Mouse (Mus musculus) naive thymus-derived CD4-positive, alpha-beta T cell, adult 2 months (primary cell): Measurements from ENCODE around the gene Man2c1.
A peak's percentile ranks its signal among the peaks of the same experiment; 100 is the strongest.

Source experiments
- DNase-seq: peaks from one replicate; pipeline ENCODE4 v3.0.0-alpha.2; 2011; ENCODE audit warnings: low read depth

The Man2c1 gene

DNA sequence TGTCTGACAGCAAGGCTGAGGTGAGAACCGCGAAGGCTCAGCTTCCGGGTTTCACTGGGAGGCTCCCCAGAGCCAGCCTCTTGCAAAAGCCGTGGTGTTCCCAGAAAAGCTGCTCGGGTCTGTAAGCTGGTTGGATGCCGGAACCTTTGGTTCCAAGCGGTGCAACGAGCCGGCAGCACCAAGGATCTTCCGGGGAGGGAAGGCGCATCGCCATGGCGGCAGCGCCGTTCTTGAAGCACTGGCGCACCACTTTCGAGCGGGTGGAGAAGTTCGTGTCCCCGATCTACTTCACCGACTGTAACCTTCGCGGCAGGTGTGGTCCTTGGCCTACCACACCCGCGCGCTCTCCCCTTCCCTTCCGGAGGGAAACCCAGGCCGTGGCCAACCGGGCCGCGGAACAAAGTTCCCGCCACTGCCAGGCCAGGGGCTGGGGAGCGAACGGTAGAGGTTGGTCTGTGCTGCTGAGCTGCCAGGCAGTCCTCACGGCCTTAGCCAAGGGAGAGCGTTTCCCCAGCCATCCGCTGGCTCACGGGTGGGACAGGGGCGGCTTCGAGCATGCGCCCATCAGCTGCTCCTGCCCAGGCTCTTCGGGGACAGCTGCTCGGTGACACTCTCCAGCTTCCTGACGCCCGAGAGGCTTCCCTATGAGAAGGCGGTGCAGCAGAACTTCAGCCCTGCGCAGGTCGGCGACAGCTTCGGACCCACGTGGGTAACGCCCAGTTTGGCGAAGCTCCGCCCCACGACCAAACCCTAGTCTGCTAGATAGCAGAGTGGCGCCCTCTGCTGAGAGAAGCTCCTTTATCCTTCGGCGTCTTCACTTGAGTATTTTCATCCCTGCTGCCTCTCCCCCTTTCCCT, at the start of gene Man2c1:
Gene Man2c1 (plus strand): TSS at position 114 of the 857 bp plus-strand sequence.
- peak; percentile 97 for DNase-seq

DNA sequence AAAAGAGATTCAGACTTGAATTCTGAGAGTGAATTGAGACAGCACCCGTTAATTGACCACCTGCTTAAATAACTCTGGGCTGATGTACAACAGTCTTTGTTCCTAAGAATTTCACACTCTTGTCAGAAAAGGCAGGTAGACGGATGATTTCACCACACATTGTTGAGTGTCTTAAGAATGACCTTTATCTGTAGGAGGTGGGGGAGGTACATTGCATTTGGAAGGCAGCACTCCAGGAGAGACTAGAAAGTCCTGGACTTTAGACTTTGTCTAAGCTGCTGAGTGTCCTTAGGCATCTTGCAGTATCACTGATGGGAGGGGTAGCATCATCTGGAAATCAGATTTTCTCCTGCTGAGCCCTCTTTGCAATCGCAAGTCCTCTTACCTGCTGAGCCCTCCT, 48.3 kb upstream of the Man2c1 start:
- no peak for DNase-seq

DNA sequence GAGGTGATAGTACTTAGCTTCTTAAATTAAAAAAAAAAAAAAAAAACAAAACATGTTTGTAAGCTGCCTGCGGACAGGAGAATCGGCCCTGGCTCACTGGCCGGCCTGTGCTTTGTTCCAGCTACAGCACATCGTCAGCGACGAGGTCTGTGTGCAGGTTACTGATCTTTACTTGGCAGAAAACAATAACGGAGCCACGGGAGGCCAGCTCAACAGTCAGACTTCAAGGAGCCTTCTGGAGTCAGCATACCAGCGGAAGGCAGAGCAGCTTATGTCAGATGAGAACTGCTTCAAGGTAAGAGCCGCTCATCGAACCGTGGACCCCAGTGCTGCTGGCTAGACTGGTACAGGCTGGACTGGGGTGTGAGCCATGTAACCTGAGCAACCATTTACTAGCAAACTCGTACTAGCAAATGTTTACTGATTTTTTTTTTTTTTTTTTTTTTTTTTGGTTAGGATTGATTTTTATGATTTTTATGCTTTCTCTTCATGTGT, 13.2 kb upstream of the Man2c1 start:
- DNase-seq = no peak

DNA sequence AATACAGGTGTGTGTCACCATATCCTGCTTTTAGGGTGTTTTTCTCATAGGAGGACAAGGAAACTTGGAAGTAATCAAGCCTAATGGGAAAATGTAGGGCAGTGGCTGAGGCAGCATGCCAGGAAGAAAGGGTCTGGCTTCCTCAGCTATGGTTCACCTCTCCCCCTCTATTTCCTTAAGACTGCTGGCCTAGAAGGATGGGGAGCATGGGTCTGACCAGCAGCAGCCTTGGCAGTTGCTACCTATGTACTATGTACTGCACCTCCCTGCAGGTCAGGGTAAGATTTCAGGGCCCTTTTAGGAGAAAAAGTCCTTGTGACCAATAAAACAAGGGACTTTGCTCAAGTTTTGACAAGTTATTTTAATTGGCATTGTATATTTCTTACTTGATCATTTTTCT, 849 bp upstream of the Man2c1 start:
- peak; percentile 18 for DNase-seq

DNA sequence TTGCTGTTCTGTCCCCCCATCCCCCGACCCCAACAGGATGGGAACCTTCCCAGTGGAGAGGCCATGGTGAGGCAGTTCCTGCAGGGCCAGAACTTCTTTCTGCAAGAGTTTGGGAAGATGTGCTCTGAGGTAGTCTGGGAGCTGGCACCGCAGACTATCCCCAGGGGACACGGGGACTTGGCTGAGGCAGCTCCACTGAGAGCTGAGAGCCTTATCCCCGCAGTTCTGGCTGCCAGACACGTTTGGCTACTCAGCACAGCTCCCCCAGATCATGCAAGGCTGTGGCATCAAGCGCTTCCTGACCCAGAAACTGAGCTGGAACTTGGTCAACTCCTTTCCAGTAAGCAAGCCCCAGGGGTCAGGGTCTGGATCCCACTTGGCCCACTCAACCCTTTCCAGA, 6.8 kb downstream of the Man2c1 start:
- no peak for DNase-seq

DNA sequence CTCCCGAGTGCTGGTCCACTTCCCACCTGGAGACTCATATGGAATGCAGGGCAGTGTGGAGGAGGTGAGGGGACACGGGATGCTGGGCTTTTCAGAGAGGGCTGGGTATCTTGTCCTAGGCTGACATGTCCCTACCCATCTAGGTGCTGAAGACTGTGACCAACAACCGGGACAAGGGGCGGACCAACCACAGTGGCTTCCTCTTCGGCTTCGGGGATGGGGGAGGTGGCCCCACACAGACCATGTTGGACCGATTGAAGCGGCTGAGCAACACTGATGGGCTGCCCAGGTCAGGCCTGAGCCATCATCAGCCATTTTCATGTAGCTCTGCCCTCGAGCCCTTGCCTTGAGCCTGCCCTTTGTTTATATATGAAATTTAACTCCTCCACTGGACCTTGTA, 7.3 kb downstream of the Man2c1 start:
- no peak for DNase-seq

DNA sequence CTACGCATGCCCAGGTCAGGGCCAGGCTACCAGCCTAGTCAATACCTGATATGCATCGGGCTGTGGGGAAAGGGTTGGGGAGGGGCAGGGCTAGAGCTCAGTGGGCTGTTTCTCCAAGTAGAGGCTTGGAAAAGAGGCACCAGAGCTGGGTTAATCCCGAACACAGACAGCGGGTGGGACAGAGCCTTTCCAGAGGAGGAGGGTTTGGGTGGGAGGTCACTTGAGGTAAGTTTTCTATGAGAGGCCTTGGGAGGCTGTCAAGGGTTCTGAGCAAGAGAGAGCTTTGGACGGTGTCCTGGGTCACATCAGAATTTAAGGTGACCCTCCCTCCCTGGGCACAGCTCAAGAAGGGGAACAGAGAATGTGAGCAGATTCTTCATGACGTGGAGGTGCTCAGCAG, 8.0 kb downstream of the Man2c1 start:
- no peak for DNase-seq

DNA sequence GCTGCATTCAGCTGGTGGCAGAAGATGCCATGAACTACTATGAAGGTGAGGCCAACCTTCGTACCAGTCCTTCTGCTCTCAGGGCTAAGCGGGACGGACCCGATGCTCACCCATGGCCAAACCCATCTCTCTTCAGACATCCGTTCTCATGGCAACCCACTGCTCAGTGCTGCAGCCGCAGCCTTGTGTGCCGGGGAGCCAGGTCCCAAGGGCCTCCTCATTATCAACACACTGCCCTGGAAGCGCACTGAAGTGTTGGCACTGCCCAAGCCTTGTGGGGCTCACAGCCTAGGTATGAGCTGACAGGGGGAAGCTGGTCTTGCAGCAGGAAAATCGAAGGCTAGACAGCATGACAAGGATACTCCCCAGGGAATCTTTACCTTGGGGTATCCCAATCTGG, 8.6 kb downstream of the Man2c1 start:
- no peak for DNase-seq

DNA sequence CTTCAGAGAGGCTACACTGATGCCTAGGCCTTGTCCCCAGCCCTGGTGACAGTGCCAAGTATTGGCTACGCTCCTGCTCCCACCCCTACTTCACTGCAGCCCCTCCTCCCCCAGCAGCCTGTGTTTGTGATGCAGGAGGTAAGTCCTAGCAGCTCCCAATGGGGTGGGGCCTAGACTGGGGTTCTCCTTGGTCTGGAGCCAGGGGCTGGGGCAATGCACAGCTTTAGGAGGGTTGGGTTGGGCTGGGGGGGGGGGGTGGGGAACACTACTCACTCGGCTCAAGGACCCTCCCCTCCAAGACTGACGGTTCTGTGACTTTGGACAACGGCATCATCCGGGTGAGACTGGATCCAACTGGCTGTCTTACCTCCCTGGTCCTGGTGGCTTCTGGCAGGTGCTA, 9.1 kb downstream of the Man2c1 start:
- no peak for DNase-seq

DNA sequence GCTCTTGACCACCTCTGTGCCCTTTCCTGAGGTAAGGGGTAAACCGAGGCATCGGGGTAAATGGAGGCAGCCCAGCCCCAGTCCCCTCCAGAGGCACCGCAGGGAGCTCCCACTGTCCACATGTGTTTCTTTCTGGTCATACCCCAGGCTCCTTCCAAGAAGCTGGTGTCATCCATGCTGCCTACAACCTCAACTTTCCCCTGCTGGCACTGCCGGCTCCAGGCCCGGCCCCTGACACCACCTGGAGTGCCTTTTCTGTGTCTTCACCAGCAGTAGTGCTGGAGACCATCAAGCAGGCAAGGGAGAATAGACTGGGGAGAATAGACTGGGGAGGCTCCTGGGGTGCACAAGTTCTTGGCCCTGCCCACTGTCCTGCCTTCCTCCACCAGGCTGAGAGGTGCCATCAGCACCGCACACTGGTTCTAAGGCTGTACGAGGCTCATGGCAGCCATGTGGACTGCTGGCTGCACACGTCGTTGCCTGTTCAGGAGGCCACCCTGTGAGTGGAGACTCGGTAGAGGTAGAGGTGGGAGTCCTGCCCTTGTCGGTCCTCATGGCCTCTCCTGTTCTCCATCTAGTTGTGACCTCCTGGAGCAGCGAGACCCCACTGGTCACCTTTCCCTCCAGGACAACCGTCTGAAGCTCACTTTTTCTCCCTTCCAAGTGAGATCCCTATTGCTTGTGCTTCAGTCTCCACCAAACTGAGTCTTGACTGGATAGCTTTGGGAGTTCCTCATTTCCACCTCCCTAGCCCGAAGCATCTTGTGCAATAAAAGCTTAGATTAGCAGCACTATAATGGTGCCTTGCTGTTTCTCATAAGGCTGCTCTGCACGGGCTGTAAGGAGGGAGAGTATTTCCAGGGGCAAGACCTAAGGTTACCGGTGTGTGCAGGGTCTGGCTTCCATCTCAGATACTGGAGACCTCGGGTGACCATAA, 11.2 kb downstream of the Man2c1 start:
- no peak for DNase-seq

DNA sequence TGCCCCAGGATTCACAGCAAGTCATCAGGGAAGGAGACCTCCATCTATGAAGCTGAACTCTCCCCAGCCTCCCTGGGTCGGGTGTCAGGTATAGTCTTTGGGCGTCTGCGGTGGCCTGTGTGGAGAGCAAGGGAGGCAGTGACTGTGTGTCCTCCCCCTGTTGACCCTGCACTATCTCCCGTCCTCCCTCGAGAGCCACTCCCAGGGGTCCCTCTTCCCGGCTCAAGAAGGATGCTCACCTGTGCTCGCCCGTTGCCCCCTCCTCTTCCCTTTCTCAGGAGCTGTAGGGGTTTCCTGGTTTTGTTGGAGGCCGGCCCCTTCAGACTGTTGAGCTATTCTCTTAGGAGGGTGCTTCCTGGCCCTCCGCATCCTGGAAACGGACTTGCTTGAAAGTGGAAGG, 12.7 kb downstream of the Man2c1 start:
- no peak for DNase-seq

DNA sequence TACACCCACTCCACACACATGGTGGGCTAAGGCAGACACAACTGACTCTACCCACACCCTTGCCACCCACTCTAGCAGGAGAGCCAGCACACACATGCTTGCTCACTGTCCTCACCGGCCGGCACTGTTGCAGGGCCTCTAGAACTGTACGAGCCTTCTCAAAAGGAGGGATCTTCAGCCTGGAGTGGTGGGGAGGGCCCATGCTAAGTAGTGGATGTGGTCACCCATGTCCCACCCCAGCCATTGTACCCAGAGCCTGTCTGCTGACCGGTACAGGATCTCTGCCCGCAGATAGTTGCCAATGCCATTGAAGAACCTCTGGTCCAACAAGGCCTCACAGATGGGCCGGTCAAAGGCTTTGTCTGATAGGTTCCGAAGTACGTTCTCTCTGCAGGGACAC, 14.3 kb downstream of the Man2c1 start:
- DNase-seq = no peak

DNA sequence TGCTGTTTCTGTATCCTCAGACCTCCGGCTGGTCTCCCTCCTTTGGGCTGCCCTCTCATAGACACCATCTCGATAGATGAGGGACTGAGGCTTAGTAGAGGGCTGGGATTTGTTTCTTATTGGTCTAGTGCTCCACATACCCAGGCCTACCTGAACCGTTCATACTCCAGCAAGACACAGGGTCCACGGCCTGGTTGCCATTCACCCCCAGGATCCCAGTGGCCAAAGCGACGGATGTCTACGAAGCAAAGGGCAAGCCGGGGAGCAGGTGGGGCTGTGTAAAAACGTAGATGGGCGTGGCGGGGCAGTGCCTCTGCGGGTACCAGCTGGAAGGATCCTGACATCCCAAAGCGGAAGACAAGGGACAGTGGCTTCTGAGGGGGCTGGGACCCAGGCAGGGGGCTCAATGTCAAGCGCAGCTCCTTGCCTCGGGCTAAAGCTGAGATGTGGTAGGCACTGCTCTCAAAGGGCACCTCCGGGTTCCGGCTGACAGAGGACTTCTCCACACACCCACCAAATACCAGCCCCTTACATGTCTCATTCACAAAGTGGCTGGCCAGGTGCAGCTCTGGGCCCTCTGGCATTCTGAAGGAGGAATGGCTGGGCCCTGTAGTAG, 16.1 kb downstream of the Man2c1 start:
- no peak for DNase-seq

DNA sequence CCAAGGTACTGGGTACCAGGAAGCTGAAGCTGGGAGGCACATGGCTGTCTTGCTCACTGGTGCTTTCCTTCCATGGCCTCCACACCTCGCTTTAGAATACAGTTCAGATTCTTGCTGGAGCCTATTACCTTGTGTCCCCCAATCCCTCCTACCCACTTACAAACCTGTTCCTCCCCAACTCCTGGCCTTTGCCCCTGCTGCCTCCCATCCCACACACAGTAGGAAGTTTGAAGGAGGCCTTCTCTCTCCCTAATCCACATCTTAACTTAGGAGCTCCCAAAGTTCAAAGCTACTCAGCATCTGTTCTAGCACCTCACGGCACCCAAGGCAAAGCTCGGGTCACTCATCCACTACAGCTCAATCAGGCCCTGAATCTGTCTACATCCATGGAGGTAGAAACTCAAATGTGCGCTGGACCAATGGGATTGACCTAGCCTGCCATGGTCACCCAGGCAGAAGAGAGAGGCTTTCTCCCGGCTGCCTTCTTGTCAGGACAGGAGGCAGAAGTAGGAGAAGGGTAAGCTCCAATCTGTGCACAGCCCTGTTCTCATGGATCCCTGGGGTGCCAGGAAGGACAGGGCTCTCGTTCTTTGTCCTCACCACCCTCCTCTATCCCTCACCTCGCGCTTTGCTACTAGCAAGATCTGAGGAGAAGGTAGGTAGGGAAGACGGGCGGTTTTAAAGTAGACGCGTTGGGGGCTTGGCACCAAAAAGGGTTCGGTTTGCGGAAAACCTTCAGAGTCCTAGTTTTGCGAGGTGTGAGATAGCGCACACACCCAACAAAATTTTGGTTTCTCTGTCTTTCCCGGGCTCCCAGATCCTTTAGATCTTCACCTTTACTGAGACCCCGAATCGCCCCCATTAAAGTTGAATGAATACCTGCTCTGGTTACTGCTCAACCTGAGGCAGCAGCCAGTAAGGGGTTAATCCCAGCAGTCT, 17.0 kb downstream of the Man2c1 start:
- DNase-seq = no peak

DNA sequence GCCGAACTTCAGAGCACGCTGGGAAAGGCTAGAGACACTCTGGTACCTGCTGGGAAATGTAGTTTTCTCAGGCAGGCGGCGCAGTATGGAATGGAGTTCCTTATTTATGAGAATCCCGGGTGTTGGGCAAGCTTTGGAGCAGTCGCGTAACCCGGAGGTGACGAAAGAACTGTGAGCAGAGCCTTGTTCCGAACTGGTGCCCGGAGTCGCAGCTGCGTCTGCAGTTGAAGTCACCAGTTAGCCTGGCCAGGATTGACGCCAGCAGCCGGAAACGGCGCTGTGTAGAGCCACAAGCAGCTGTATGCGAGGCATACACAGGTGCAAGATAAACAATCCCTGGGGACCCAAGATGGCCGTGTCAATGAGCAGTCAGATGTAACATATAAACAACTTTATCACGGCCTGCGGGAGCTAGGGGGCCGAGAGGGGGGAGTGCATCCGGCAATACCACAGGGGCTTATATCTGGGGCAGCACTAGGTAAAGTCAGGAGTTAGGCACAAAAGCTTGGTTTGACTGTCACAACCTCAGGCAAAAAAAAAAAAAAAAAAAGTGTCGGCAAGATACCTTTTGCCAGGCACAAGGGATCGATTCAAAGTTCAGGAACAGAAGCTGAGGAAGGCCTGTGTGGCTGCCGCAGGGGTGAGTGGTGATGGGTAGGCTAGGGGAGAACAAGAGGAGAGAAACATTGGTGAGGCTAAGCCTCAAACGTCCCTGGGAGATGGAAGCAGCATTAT, 17.8 kb downstream of the Man2c1 start, which contains the start of gene Neil1:
Gene Neil1 (minus strand): TSS at position 162 of the 735 bp plus-strand sequence.
- peak; percentile 92 for DNase-seq

DNA sequence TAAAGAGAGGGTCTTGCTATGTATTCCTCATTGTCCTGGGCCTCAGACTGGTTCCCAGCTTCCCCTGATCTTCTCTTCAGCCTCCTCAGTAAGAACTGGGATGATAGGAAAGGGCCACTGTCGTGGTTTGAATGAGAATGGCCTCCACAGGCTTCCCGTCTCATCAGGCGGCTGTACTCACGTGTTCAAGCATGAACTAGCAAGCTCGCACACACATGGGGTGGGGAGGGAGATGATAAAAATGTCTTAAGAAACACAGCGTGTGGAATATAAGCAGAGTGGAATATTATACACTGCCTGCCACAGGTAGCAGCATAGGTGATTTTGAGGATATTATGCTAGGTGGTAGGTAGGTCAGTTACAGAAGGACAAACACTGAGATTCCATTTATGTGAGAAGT, 18.5 kb downstream of the Man2c1 start:
- DNase-seq = peak; percentile 30

DNA sequence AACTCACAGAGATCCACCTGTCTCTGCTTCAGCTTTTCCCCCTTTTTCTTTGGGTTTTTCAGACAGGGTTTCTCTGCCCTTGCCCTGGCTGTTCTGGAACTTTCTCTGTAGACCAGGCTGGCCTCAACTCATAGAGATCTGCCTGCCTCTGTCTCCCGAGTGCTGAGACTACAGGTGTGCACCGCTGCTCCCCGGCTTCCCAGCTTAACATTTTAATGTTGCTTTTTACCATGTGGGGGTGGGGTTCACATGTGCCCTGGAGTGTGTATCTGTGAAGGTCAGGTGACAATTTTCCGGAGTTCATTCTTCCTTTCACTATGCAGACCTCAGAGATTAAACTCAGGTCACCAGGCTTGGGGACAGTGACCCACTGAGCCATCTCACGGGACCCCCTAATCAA, 19.7 kb downstream of the Man2c1 start:
- DNase-seq = no peak

DNA sequence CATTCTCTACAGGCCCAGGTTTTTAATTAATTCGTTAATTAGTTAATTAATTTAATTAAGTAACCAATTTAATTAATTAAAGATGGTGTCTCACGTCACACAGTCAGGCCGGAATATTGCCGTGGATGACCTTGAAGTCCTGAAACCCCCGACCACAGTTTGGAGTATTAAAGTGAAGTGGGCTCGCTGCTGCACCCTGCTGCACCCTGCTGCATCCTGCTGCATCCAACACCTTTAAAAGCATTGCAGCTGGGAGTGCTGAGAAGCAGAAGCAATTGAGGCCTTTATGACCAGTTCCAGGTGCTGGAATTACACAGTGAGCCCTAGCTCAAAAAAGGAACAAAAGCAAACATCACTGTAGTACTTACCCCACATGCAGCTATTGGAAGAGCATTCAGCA, 21.8 kb downstream of the Man2c1 start:
- DNase-seq = no peak

DNA sequence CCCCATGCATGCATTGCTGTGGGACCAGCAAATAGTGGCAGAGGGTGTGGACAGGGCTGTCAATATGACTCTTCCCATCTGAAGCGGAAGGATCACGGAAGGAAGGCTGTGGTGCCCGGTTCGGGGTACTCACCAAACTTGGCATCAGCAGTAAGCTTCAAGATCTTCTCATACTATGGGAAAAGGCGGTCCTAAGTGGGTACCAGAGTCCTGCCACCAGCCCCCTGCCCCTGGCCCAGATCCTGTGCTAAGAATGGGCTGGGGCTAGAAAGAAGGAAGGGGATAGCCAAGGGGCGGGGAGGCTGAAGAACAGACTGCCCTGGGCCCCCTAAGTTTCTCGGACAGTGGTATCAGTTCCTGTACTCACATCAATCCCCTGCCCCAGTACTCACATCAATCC, 25.9 kb downstream of the Man2c1 start:
- DNase-seq = peak; percentile 5

DNA sequence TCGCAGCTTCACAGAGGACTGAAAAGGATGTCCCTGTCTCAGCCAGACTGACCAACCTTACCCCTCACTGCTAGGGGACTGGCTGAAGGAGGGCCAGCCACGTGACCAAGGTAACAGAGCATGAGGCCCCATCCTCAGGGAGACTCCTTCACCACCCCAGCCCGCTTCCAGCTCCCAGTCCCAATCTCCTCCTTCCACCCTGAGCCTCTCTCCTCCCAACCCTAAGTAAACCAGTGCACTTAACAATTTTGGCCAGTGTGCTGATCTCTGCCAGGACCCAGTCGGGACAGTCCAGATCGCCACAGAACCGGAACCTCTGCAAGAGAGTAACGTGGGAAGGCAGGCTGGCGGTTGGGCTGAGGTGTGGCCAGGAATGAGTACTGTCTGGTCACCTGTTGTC, 26.3 kb downstream of the Man2c1 start:
- DNase-seq = peak; percentile 8

DNA sequence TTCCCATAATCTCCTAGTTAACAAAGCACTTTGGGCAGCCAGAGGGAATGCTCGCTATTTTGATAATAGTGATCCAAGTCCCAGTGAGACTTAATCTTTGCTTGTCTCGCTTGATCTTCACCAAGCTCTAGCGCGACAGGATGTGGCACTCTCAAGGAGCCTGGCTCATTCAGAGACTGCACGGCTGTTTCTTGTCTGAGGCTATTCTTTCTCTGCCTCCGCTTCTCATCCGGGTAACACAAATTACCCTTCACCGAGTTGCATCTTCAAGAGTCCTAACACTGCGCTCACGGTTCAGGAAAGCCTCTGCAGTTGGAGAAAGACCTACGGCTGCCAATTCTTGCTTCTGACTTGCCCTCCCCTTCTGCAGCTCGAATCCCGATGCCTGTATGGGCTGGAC, 27.0 kb downstream of the Man2c1 start:
- DNase-seq = peak; percentile 81
